Mouse (Mus musculus) CH12.LX (cell line): ENCODE data around the gene Sos2. TPM values are rescaled to one million over a fixed set of nuclear protein-coding genes. Genes with fewer than 3 reads are reported as not detected.

Experiments
- DNase-seq: peaks from one replicate; pipeline ENCODE4 v3.0.0-alpha.2; 2013; ENCODE audit errors: extremely low read depth
- H3K27ac ChIP-seq: 2 replicates; pipeline ENCODE4 v1.5.1; 2012; ENCODE audit warnings: low read depth, mild to moderate bottlenecking, control low read depth, moderate library complexity; ENCODE audit not compliant: insufficient read depth
- H3K27me3 ChIP-seq: replicated peaks from 2 replicates; pipeline ENCODE3; 2012; ENCODE audit warnings: inconsistent platforms
- H3K36me3 ChIP-seq, 2 experiments: replicated peaks in 1 of 2; 2 replicates each; pipeline versions ENCODE3 to v1.6.1; 2012; ENCODE audit warnings: inconsistent platforms in 1 of 2, low read length in 1 of 2, mild to moderate bottlenecking in 1 of 2, mixed read lengths in 1 of 2, moderate library complexity in 1 of 2; ENCODE audit not compliant: control insufficient read depth in 1 of 2, insufficient read depth in 1 of 2
- H3K4me1 ChIP-seq, 2 experiments: 2 replicates each; pipeline ENCODE4 v1.6.1; 2012; ENCODE audit warnings: inconsistent platforms in 1 of 2, moderate library complexity in 1 of 2; ENCODE audit not compliant: insufficient read depth in 2 of 2, control insufficient read depth in 1 of 2
- H3K4me2 ChIP-seq: 2 replicates; pipeline ENCODE4 v1.6.1; 2012; ENCODE audit warnings: low read depth, mild to moderate bottlenecking, control low read depth; ENCODE audit not compliant: poor library complexity, insufficient read depth, severe bottlenecking
- H3K4me3 ChIP-seq, 3 experiments: fragments of 150-350 bp in 1 of 3; sonication (generic) in 1 of 3; replicated peaks in 1 of 3; 2 replicates each; pipeline versions ENCODE3 to v1.5.1; 2011 to 2012; ENCODE audit warnings: low read depth in 2 of 3, low read length in 2 of 3, mild to moderate bottlenecking in 2 of 3, moderate library complexity in 2 of 3, control low read depth in 1 of 3, improper control_type of control experiment in 1 of 3, inconsistent platforms in 1 of 3, mixed read lengths in 1 of 3; ENCODE audit not compliant: poor library complexity in 1 of 3
- H3K79me2 ChIP-seq: replicated peaks from 2 replicates; pipeline ENCODE4 v1.6.1; 2012; ENCODE audit warnings: mild to moderate bottlenecking, moderate library complexity; ENCODE audit not compliant: control insufficient read depth, poor library complexity, insufficient read depth, severe bottlenecking; ENCODE audit errors: extremely low read depth
- H3K9ac ChIP-seq: 2 replicates; pipeline ENCODE4 v1.6.1; 2012; ENCODE audit warnings: low read depth, mild to moderate bottlenecking, control low read depth, moderate library complexity; ENCODE audit not compliant: insufficient read depth
- H3K9me3 ChIP-seq: replicated peaks from 2 replicates; pipeline ENCODE3; 2012; ENCODE audit warnings: low read length, inconsistent platforms, mixed read lengths
- BHLHE40 ChIP-seq: IDR thresholded peaks from 2 replicates; pipeline ENCODE4 v1.6.1; 2011; ENCODE audit warnings: mild to moderate bottlenecking, low read depth, low read length, improper control_type of control experiment
- CTCF ChIP-seq, 2 experiments: IDR thresholded peaks in 1 of 2; conservative IDR thresholded peaks in 1 of 2; 2 replicates each; pipeline ENCODE4 v1.5.1; 2011 to 2012; ENCODE audit warnings: low read depth in 2 of 2, low read length in 2 of 2, improper control_type of control experiment in 1 of 2, inconsistent platforms in 1 of 2, mild to moderate bottlenecking in 1 of 2, moderate library complexity in 1 of 2
- E2F4 ChIP-seq: IDR thresholded peaks from 2 replicates; pipeline ENCODE4 v1.6.1; 2011; ENCODE audit warnings: low read depth, low read length, improper control_type of control experiment; ENCODE audit not compliant: insufficient replicate concordance
- ELF1 ChIP-seq: IDR thresholded peaks from 2 replicates; pipeline ENCODE4 v1.6.1; 2014; ENCODE audit warnings: low read depth, mild to moderate bottlenecking, inconsistent platforms, low read length, improper control_type of control experiment
- JUND ChIP-seq: conservative IDR thresholded peaks from 2 replicates; pipeline ENCODE4 v1.6.1; 2011; ENCODE audit warnings: low read depth, low read length, improper control_type of control experiment
- KAT2A ChIP-seq: IDR thresholded peaks from 2 replicates; pipeline ENCODE4 v1.6.1; 2012; ENCODE audit warnings: low read length, improper control_type of control experiment, inconsistent platforms; ENCODE audit not compliant: insufficient replicate concordance
- MAFK ChIP-seq: IDR thresholded peaks from 2 replicates; pipeline ENCODE4 v1.6.1; 2011; ENCODE audit warnings: low read length, improper control_type of control experiment; ENCODE audit not compliant: insufficient replicate concordance
- MAX ChIP-seq: IDR thresholded peaks from 2 replicates; pipeline ENCODE4 v1.6.1; 2011; ENCODE audit warnings: low read length, improper control_type of control experiment
- MYC ChIP-seq: IDR thresholded peaks from 2 replicates; pipeline ENCODE4 v1.6.1; 2011; ENCODE audit warnings: low read depth, mild to moderate bottlenecking, improper control_type of control experiment, low read length
- NRF1 ChIP-seq: IDR thresholded peaks from 2 replicates; pipeline ENCODE4 v1.6.1; 2014; ENCODE audit warnings: low read depth, mild to moderate bottlenecking, inconsistent platforms, low read length, improper control_type of control experiment, moderate library complexity
- PAX5 ChIP-seq: IDR thresholded peaks from 2 replicates; pipeline ENCODE4 v1.6.1; 2012; ENCODE audit warnings: low read length, inconsistent platforms, mixed read lengths
- POLR2A ChIP-seq: IDR thresholded peaks from 2 replicates; pipeline ENCODE4 v1.6.1; 2011; ENCODE audit warnings: low read depth, mild to moderate bottlenecking, improper control_type of control experiment, low read length
- POLR2AphosphoS2 ChIP-seq: IDR thresholded peaks from 2 replicates; pipeline ENCODE4 v1.6.1; 2011; ENCODE audit warnings: low read depth, low read length, improper control_type of control experiment
- RCOR1 ChIP-seq: conservative IDR thresholded peaks from 2 replicates; pipeline ENCODE4 v1.6.1; 2012; ENCODE audit warnings: low read depth, mild to moderate bottlenecking, inconsistent platforms, low read length, improper control_type of control experiment
- SIN3A ChIP-seq: IDR thresholded peaks from 2 replicates; pipeline ENCODE4 v1.6.1; 2012; ENCODE audit warnings: low read length, improper control_type of control experiment, inconsistent platforms
- TCF12 ChIP-seq: IDR thresholded peaks from 2 replicates; pipeline ENCODE4 v1.6.1; 2014; ENCODE audit warnings: low read depth, mild to moderate bottlenecking, inconsistent platforms, low read length, improper control_type of control experiment
- USF1 ChIP-seq: IDR thresholded peaks from 2 replicates; pipeline ENCODE4 v1.6.1; 2014; ENCODE audit warnings: low read depth, mild to moderate bottlenecking, inconsistent platforms, low read length, improper control_type of control experiment
- ZMIZ1 ChIP-seq: IDR thresholded peaks from 2 replicates; pipeline ENCODE4 v1.6.1; 2012; ENCODE audit warnings: low read depth, mild to moderate bottlenecking, inconsistent platforms, low read length, improper control_type of control experiment
- dilution Hi-C: fragments of 300-500 bp; cut with MboI; formaldehyde crosslinking; loops from 2 replicates; pipeline ENCODE4 v1.14.3; 2020; ENCODE audit warnings: low sequenced_read_pairs; ENCODE audit not compliant: extremely low pct_unique_long_range_greater_than_20kb, extremely low pct_ligation_motif_present
- in situ Hi-C: fragments of 300-500 bp; cut with MboI; formaldehyde crosslinking; loops from 3 replicates; pipeline ENCODE4 v1.14.3; 2019; ENCODE audit warnings: low sequenced_read_pairs, low pct_ligation_motif_present, low pct_unique_long_range_greater_than_20kb, mixed read lengths
- polyA plus RNA-seq: library from polyadenylated mRNA; unstranded; fragments of >175 nt; gene quantifications from 2 replicates; pipeline ENCODE4 v1.2.1, GENCODE M21; 2012; ENCODE audit warnings: low read depth; ENCODE audit not compliant: insufficient read length
- total RNA-seq, 2 experiments: library from RNA; depleted of rRNA; stranded (reverse); fragments of 300-350 nt in 1 of 2; fragments of >200 nt in 1 of 2; gene quantifications; 2 replicates each; pipeline ENCODE4 v1.2.3; 2012 to 2014

Sos2 gene
- total and polyA plus RNA-seq, 3 experiments, result 7.9 to 10.3 (median 9.6) TPM

GRCm38 (mm10) chr12:69593130-69593529, 88.5 kb downstream of the Sos2 start:
- dilution Hi-C loops (no loop called here), in situ Hi-C loops (loop anchor here (25.0 kb wide), 1 partner anchor 381 kb away; the partner anchor contains the start of gene Gm49384)
- peaks cover 12 to 18% of the 10 kb centered on the region in 2 experiments for H3K36me3 ChIP-seq
- no peaks in the 10 kb centered on the region for H3K27me3 ChIP-seq
- no peak overlapping the region for H3K9ac ChIP-seq
- H3K4me3 ChIP-seq, result no peak overlapping the region
- H3K4me2 ChIP-seq, result no peak overlapping the region
- no peak for TF ChIP-seq MYC
- TF ChIP-seq MAFK, result no peak
- no peak for TF ChIP-seq KAT2A
- no peak for TF ChIP-seq E2F4
- no peak for TF ChIP-seq POLR2A
- TF ChIP-seq JUND, result no peak
- no peak for TF ChIP-seq RCOR1
- no peak for TF ChIP-seq ELF1
- peaks cover 0 to 4% of the 10 kb centered on the region in 2 experiments; a peak in 1 of 4 replicates for H3K4me1 ChIP-seq
- no peak for DNase-seq
- no peak overlapping the region for H3K27ac ChIP-seq
- H3K9me3 ChIP-seq, result no peaks in the 10 kb centered on the region
- no peaks in the 10 kb centered on the region for H3K79me2 ChIP-seq

GRCm38 (mm10) chr12:69583270-69583629, 98.4 kb downstream of the Sos2 start:
- no peaks in the 10 kb centered on the region for H3K27me3 ChIP-seq
- peak overlapping the region; percentile 54 for H3K9ac ChIP-seq
- TF ChIP-seq KAT2A (no peak), MYC (no peak), CTCF (conservative IDR thresholded peaks at IDR 0.05 in 1 of 2, IDR thresholded peaks at IDR 0.05 in 1 of 2; ENCODE audit: low read depth in 2 of 2, low read length in 2 of 2) (no peak), ZMIZ1 (no peak), TCF12 (no peak), JUND (no peak), POLR2AphosphoS2 (no peak; the same call in 1 of the 2 replicates), BHLHE40 (no peak), NRF1 (no peak), PAX5 (no peak), USF1 (no peak), MAX (no peak), SIN3A (no peak)
- peaks cover 21% of the 10 kb centered on the region for H3K79me2 ChIP-seq
- dilution Hi-C loops (no loop called here), in situ Hi-C loops (loop anchor here (10.0 to 25.0 kb wide), 2 partner anchors 112 to 371 kb away; partner anchors contain the start of gene Gm49384)
- peaks cover 22 to 42% of the 10 kb centered on the region in 2 experiments for H3K36me3 ChIP-seq
- peak overlapping the region; percentile 58 for H3K4me2 ChIP-seq
- peaks cover 2% of the 10 kb centered on the region for H3K9me3 ChIP-seq
- H3K4me1 ChIP-seq, result peaks cover 2 to 28% of the 10 kb centered on the region in 2 experiments; a peak in 2 of 4 replicates
- peak overlapping the region; percentile 9; the same call in 1 of the 2 replicates for H3K27ac ChIP-seq
- peak overlapping the region; percentile 72 to 96 (median 79) for H3K4me3 ChIP-seq
- DNase-seq, result no peak
